Mouse (Mus musculus): ENCODE data around the gene Kalrn. TPM values are rescaled to one million over a fixed set of nuclear protein-coding genes. Genes with fewer than 3 reads are reported as not detected.
"Not testable (repeated sequence)": the region's sequence is repeated elsewhere in the genome, so short reads cannot be mapped to it uniquely, and the experiment has no call there.

Gene Kalrn
- total RNA-seq, 2 experiments from 2014 or later, result 233 to 236 TPM

GRCm38 (mm10) chr16:34325869-34326268 is 247.5 kb downstream of the Kalrn start:
- DNase-seq, result no peak
- intact Hi-C loops (cut with DNase I), result no loop called here

GRCm38 (mm10) chr16:34325161-34325560 is 248.2 kb downstream of the Kalrn start:
- no peak for DNase-seq
- intact Hi-C loops (cut with DNase I), result no loop called here

DNA sequence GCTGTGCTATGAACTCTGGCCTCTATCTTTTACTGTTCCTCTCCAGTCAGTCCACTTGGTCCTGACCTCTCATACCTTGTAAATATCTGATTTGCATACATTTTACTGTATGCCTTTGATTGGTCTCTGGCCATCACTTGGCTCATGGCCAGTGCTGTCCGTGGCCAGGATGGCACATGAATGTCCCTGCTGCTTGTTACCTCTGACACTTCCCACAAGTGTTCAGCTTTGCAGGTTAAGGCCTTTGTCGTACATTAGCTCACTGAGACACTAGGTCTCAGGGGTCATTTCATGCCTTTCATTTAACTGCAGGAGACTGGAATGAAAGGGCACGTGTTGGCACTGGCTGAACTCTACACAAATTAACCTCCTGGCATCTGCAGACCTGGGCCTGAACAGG is 248.6 kb downstream of the Kalrn start:
- intact Hi-C loops (cut with DNase I), result no loop called here
- no peak for DNase-seq

GRCm38 (mm10) chr16:34323496-34323895 is 249.8 kb downstream of the Kalrn start:
- no peak for DNase-seq
- intact Hi-C loops (cut with DNase I), result no loop called here

GRCm38 (mm10) chr16:34322546-34322945 is 250.8 kb downstream of the Kalrn start:
- DNase-seq, result peak; percentile 94
- intact Hi-C loops (cut with DNase I), result no loop called here

- intact Hi-C loops (cut with DNase I), result no loop called here
- DNase-seq, result peak; percentile 49
Measured at GRCm38 (mm10) chr16:34321066-34321790, 252.1 kb downstream of the Kalrn start.

- intact Hi-C loops (cut with DNase I), result no loop called here
- no peak for DNase-seq
Measured at GRCm38 (mm10) chr16:34320023-34320800, 253.1 kb downstream of the Kalrn start.

DNA sequence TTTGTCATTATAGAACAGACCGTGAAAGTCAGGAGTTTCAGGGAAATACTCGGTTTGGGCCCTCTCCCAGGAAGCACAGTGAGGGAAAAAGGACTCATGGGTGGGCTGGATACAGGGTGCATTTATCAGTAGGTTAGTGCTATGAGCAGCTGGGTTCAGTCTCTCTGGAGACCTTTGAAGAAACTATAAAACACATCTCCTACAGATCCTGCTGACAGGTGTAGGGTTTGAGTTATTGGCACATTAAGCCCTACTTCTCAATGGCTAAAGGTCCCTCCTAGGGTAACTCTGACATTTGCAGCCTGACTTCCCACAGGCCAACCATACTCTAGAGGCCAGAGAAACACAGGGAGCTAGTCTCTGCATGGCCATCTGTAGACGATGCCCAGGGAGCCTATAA is 256.2 kb downstream of the Kalrn start:
- no peak for DNase-seq
- intact Hi-C loops (cut with DNase I), result no loop called here

DNA sequence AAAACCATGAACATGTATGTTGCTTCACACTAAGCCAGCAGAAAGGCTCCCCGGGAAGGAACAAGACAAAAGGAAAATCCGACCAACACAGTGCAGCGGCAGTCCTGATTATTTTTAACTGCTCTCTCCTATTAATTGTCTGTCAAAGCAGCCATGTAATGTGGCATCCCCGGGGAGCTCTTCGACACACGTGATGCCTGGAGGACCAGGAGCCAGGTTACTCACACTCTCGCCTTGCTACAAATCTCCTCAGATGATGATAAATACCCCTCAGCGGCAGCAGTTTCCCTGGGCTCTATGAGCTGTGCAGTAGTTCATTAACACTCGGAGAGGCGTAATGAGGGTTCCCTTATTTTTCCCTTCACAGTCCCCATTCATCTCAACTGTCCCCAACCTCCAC is 257.1 kb downstream of the Kalrn start:
- no peak for DNase-seq
- intact Hi-C loops (cut with DNase I), result no loop called here

DNA sequence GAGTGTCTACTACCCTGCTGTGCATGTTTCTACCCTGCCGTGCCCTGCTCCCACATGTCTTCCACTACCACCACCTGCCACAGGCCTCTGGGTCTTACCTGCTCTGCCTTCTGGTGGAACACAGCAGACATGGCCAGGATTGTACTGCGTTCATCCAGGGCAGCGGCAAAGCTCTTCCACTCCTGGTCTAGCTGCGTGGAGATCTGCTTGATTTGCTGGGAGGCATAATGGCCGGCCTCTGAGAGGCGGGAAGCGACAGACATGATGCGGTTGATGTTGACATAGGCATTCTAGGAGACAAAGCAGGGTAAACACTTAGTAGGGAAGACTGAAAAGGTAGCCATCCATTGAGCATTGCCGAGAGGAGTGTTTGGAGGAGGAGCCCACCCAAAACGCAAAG is 259.3 kb downstream of the Kalrn start:
- intact Hi-C loops (cut with DNase I), result no loop called here
- DNase-seq, result no peak

DNA sequence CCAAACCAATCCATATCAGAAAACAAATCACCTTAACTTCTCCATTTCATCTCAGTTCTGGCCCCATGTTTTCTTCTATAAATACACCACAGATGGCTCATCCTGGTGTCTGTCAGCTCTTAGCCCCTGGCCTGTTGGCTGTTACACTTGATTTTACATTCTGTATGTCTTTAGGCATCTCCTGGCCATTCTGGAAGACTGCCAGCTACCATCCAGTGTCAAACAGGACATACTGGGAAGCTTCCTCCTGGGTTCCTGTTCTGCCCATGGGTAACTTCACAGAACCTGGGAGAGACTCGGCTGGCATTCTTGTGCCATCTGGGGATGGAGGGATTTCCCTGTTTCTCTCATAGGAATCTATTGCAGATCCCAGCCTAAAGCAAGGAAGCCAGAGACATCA is 261.8 kb downstream of the Kalrn start:
- peak; percentile 66 for DNase-seq
- intact Hi-C loops (cut with DNase I), result no loop called here

DNA sequence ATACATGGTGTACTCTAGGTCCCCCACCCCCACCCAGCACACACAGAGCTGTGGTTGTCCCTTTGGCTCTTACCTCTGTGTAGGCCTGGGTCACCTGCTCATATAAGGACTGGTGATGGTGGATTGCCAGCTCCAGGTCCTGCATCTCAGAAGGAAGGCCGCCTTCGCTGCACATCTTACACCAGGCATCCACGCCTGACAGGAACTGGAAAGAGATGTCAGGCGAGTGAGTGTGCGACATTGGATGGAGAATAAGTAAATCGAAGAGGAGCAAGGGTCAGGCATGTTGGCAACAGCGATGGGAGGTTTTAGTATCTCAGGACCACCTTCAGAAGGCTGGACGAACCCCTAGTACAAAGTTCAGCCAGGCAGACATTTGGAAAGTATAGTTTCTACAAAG is 263.0 kb downstream of the Kalrn start:
- intact Hi-C loops (cut with DNase I), result no loop called here
- no peak for DNase-seq

DNA sequence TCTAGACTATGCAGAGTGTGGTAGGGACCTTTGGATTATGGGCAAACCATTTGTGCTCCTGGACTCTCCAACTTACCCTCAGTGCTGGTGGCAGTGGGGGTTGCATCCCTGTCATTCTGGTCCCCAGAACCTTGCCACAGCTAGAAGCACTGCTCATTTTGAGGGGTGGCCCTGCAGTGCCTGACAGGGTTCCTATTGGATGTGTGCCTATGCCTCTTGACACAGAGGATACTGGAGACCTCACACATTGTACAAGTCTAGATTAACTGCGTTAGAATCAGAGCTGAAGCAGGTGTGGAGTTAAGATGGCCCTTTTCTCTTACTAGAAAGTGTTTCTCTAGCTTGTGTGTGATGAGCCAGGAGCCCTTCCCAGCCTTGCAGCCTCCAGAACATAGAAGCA is 265.0 kb downstream of the Kalrn start:
- DNase-seq, result no peak
- intact Hi-C loops (cut with DNase I), result no loop called here

GRCm38 (mm10) chr16:34307458-34307857 is 265.9 kb downstream of the Kalrn start:
- intact Hi-C loops (cut with DNase I), result no loop called here
- no peak for DNase-seq

DNA sequence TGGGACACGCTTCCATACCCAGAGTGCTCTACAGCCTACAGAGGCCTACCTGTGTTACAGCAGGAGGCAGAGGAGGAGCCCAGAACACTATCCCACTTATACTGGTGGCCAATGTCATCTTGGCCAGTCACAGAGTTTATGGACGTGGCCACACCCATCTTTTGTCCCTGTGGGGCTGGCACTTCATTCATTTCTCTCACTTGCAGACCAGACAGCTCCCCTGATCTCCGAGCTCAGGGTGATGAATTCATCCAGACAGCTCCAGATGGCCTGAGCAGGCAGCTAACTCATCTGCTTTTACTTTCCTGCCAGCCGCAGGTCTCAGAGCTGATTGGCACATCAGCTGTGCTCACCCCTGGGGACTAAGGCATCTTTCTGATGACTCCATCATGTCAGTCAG is 267.7 kb downstream of the Kalrn start:
- intact Hi-C loops (cut with DNase I), result no loop called here
- DNase-seq, result peak; percentile 37

DNA sequence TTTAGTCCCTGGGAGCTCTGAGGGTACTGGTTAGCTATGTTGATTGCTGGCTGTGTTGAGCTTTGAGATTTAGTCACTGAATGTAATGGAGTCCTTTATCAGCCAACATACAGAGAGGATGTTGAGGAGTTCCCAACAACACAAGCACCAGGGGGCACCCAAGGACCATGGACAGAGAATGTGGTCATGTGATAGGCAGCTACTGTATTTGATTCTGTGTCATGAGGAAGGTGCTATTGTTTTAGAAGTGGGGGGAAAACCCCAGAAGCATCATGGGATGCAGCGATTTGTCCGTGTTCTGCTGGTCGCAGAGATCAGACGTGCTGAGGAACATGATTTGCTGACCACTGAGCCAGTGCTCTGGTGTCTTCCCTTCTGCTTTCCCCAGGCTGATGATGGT is 269.5 kb downstream of the Kalrn start:
- not testable (repeated sequence) for DNase-seq

DNA sequence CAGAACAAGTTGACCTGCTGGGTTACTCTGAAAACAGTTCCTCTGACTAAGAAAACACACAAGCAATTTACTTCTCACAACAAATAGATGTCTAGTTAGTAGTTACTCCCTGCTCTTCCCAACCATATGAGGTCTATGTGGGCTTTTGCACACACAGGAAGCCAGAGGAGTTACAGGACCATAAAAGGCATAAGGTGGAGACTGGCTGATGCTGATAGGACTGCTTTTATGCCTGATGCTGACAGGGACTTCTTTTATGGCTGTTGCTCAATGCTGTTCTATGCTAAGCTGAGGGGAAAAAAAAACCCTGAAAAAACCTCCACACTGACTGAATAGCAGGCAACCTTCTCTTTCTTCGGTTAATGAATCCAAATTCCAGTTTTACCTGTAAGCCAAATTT is 270.8 kb downstream of the Kalrn start:
- DNase-seq, result no peak
- intact Hi-C loops (cut with DNase I), result no loop called here

More for the DNA sequence above, 269.5 kb downstream of the Kalrn start:
- intact Hi-C loops (cut with DNase I), result not testable (repeated sequence)

GRCm38 (mm10) chr16:34302063-34302462 is 271.3 kb downstream of the Kalrn start:
- intact Hi-C loops (cut with DNase I), result no loop called here
- no peak for DNase-seq

GRCm38 (mm10) chr16:34299226-34299625 is 274.1 kb downstream of the Kalrn start:
- intact Hi-C loops (cut with DNase I), result loop anchor here (10.0 kb wide), 1 partner anchor 94 kb away; no protein-coding TSS in a partner anchor
- no peak for DNase-seq

DNA sequence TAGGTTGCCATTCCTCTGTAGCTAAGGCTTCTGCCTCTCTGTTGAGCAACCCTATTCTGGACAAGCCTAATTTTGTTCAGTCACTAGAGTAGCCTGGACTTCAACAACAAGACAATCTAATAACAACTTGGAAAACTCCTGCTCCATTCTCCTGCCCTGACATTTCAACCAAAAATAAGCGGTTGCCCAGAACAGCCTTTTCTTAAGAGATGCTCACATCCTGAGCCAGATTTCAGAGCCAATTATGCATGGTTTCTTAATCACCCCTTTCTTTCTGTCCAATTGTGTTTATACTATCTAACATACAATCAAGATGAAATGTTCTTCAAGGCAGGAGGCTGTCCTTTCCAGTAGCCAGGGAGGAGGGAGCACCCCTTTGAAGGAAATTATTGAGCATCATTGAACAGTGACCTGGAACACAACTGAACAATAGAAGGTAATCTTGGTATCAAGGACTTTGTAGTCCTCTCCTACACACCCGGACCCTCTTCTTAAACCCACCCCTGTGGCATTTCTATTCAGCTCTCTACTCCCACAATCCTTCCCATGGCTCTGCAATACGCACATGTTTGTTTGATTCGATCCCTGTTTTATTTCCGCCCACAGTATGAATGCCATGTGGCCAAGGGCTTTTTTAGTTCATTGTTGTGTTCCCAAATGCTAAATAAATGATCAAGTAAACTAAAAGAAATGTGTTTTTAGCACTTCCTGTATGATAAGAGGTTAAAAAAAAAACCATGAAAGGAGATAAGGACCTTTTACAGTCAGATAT is 275.2 kb downstream of the Kalrn start:
- DNase-seq, result no peak
- intact Hi-C loops (cut with DNase I), result loop anchor here (10.0 kb wide), 1 partner anchor 93 kb away; no protein-coding TSS in a partner anchor

DNA sequence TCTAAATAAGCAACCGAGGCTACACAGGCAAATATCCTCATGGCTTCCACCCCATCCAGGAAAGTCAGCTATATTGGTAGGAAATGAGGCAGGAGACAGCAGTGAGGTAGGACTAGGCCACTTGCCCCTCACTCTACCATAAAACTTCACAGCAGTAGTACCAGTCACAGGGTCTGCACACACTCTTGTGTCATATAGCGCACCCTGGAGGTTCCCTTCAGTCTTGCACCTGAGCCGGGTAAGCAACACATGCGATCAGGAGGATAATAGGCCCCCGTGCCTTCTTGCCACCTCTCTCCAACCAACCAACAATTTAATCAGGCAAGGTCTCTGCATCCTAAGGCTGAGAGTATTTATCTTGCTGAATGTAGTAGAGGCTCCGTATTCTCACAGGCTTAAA is 278.8 kb downstream of the Kalrn start:
- intact Hi-C loops (cut with DNase I), result loop anchor here (10.0 kb wide), 1 partner anchor 90 kb away; no protein-coding TSS in a partner anchor
- DNase-seq, result peak; percentile 9

Data from left cerebral cortex, postnatal 4 days (tissue).